Mouse (Mus musculus) frontal cortex, postnatal 36 days (tissue): ENCODE data around the gene Sh2d2a.
"Not testable (repeated sequence)": the region's sequence is repeated elsewhere in the genome, so short reads cannot be mapped to it uniquely, and the experiment has no call there.

ENCODE experiments used
- DNase-seq, 2 experiments: peaks; one replicate each; pipeline ENCODE4 v3.0.0; 2022; ENCODE audit warnings: low spot score in 2 of 2

Gene Sh2d2a

GRCm38 (mm10) chr3:87855936-87856335, 9.4 kb downstream of the Sh2d2a start:
- no peak for DNase-seq

DNA sequence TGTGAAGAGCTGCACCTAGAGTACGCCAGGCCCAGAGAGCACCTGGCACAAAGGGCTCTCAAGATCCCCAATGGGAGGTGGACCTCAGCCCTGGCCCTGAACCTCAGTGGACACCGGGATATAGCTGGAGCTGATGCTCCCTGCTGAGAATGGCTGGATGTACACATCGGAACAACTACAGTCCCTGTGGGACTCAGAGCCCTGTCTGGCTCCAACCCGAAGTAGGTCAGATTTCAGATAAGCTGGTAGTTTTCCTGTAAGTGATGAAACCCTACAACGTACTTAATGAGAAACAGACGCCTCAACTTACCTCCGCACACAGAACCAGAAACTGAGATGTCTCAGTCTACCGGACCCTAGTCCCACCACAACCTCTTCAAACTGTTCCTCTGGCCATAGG, 11.1 kb downstream of the Sh2d2a start:
- no peak for DNase-seq

DNA sequence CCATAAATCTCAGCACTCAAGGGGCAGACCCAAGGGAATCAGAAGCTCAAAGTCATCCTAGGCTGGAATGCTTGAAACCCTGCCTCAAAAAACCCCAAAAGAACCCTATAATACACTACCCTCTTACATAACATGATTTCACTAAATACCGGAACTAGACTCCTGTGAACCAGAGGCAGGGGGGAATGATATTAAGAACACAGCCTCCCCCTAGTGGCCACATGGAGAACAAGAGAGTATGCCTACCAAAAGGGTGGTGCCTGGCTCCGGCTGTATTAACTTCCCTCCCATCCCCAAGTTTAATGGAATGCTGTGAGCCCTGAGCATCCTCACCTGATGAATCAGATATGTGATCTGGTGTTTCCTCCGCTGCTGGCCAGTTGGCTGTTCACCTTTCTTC, 13.3 kb downstream of the Sh2d2a start:
- DNase-seq = peak; percentile 56 to 83

DNA sequence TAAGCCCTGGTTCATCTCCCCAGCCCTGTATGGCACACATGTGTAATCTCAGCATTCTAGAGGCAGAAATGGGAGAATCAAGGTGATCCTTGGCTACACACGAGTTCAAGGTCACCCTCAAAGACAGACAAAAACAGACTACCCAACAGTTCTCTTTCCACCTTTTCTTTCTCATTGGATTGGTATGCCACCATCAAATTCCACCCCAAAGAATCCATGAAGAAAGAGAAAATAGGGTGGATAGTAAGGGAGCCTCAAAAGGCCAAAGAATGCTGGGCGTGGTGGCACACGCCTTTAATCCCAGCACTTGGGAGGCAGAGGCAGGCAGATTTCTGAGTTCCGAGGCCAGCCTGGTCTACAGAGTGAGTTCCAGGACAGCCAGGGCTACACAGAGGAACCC, 17.6 kb downstream of the Sh2d2a start:
- DNase-seq = not testable (repeated sequence)

GRCm38 (mm10) chr3:87877730-87878129, 31.2 kb downstream of the Sh2d2a start:
- no peak for DNase-seq

DNA sequence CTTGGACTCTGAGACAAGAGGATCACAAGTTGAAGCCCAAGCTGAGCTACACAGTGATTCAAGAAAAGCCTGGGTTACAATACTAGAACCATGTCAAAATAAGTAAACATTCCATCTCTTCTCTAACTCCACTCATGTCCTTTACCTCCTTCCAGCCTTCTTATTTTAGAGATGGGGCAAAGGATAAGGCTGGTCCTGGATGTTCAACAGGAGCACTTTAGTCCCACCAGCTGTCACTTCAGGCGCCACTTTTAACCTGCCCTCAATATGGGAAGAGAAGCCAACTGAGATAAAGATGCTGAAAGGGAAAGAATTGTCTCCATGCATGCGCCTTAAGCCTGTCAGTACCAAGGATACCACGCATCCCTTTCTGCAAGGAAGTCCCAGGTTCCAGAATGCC, 37.7 kb downstream of the Sh2d2a start:
- no peak for DNase-seq

- DNase-seq = peak; percentile 26 to 33
Measured at GRCm38 (mm10) chr3:87884708-87885251, 38.2 kb downstream of the Sh2d2a start.

DNA sequence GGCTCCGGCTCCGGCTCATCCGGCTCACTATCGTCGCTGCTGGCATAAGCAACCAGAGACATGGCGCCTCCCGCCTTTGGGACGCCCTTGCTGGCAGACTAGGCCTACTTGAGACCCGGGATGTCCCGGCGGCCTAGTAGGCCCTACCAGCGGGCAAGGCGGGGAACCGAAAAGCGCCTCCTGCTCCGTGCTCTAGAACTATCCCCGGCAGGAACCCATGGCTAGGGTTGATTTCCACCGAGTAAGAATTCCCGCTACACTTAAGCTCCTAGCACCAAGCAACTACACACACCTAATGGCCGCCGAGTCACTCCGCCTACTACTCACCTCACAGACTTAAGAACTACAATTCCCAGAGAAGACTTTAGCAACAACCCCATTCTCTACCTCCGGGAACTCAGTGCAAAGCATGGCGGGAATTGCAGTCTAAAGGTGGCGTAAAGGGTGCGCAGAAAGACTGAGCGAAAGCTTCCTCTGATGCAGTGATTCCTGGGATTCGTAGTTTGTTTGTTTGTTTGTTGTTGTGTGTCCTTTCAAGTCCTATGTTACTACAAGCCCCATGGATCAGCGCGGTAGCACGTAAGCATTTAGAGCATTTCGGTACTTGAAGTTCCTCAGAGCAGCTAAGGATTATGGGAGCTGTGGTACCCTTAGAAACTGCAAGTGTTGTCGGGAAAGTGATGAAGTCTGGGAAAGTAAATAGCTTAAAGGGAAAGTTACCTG, 38.9 kb downstream of the Sh2d2a start, which contains the start of gene Prcc:
Gene Prcc, minus strand, starts transcription at position 328 of the 723 bp plus-strand sequence.
- peak; percentile 93 to 97 for DNase-seq

- no peak for DNase-seq
Measured at GRCm38 (mm10) chr3:87886004-87886365, 39.4 kb downstream of the Sh2d2a start.

- DNase-seq = no peak
Measured at GRCm38 (mm10) chr3:87886416-87886815, 39.9 kb downstream of the Sh2d2a start.

- DNase-seq = not testable (repeated sequence)
Measured at GRCm38 (mm10) chr3:87887400-87887799, 40.8 kb downstream of the Sh2d2a start.

GRCm38 (mm10) chr3:87891481-87891880, 44.9 kb downstream of the Sh2d2a start:
- DNase-seq = no peak

GRCm38 (mm10) chr3:87893367-87893905, 46.9 kb downstream of the Sh2d2a start:
- DNase-seq = no peak

DNA sequence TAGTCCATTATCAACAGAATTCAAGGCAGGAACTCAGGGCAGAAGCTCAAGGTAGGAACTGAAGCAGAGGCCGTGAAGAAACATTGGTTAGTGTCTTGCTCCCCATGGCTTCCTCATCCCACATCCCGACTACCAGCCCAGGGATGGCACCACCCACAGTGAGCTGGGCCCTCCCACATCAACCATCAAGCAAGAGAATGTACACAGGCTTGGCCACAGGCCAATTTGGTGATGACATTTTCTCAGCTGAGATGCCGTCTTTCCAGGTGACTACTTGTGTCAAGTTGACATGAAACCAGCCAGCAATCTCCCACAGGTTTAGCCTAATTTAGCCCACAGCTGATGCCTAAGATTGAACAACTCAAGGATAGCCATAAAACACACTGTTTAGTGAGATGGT, 52.7 kb downstream of the Sh2d2a start:
- DNase-seq = no peak

DNA sequence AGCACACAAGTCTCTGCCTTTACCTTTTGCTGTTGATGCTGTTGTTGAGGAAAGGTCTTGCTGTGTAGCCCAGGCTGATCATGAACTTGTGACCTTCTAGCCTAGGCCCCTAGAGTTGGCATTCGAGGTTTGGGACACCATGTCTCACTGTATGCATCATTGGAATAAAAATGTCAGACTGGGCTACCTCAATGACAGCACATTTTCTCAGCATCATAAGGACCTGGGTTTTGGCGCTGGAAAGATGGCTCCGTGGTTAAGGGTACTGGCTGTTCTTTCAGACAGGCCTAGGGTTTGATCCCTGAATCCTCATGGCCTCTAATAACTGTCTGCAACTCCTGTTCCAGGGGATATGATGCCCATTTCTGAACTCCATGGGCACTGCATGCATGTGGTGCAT, 53.2 kb downstream of the Sh2d2a start:
- DNase-seq = no peak

GRCm38 (mm10) chr3:87901036-87901624, 54.6 kb downstream of the Sh2d2a start:
- DNase-seq = no peak

GRCm38 (mm10) chr3:87901959-87902358, 55.4 kb downstream of the Sh2d2a start:
- not testable (repeated sequence) for DNase-seq

- DNase-seq = no peak
Measured at GRCm38 (mm10) chr3:87903821-87904220, 57.3 kb downstream of the Sh2d2a start.
